In the genomic region with DNA sequence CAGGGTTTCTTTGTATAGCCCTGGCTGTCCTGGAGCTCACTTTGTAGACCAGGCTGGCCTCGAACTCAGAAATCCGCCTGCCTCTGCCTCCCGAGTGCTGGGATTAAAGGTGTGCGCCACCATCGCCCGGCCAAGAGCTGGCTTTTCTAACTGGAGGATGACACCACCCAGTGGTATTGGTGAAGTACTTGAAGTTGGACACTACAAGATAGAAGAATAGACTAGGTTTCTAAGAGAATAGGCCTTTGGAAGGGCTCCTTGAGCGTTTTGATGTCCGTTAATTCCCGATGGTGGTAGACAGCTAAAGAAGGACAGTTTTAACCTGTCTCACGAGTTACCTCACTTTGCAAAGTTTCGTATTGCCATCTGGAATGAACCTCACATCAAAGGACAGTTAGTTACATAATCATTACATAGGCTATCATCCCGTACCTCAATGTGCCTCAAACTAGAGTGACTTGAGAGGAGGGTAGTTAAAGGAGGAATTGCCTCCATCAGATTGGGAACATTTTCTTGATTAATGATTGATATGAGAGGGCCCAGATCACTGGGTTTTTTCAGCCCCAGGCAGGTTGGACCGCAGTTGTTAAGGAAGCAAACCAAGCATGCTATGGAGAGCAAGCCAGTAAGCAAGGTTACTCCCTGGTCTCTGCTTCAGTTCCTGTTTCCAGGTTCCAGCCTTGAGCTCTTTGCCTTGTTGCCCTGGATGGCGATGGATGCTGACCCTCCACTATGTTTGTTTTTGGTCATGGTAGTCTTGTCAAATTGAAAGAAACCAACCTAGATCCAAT, we compare ENCODE assay signal across 8 mouse cellular contexts. TPM values are rescaled to one million over a fixed set of nuclear protein-coding genes. Genes with fewer than 3 reads are reported as not detected.
DNase-seq lines count a peak whose midpoint lies in the region; ATAC-seq and TF ChIP-seq lines count a peak whose summit lies in the region.

No protein-coding gene starts in this region.

- peak; percentile 45 for DNase-seq in 3134 (ENCODE audit: extremely low read depth, insufficient read length, low spot score)
- DNase-seq in ES-CJ7 (ENCODE audit: low read depth, low spot score) = peak; percentile 83
- peak; percentile 22 for DNase-seq in embryo, embryonic 10 days (ENCODE audit: low spot score)
- peak; percentile 14 for DNase-seq in heart, postnatal 4 days
- peak; percentile 44 for DNase-seq in stomach, postnatal 0 days (ENCODE audit: low spot score)
- DNase-seq in frontal cortex, postnatal 10 days (ENCODE audit: low spot score in 2 of 2) = no peak

- no peaks in the 10 kb centered on the region for H3K9me3 ChIP-seq in limb, embryonic 12.5 days
- no peaks in the 10 kb centered on the region for H3K9me3 ChIP-seq in midbrain, embryonic 12.5 days
- H3K9me3 ChIP-seq in stomach, postnatal 0 days (ENCODE audit: control insufficient read depth, low read length) = no peaks in the 10 kb centered on the region

- peak overlapping the region; percentile 79 for H3K9ac ChIP-seq in limb, embryonic 12.5 days (replicated peaks)
- peak overlapping the region; percentile 82 for H3K9ac ChIP-seq in midbrain, embryonic 12.5 days (replicated peaks)
- peak overlapping the region; percentile 83; the same call in 1 of the 2 replicates for H3K9ac ChIP-seq in stomach, postnatal 0 days (ENCODE audit: low read length)

- H3K27ac ChIP-seq in limb, embryonic 12.5 days = 0 out of 2 replicates have a peak overlapping the region, but pooled peaks have one; percentile 95
- 0 out of 2 replicates have a peak overlapping the region, but pooled peaks have one; percentile 85 for H3K27ac ChIP-seq in midbrain, embryonic 12.5 days (replicated peaks)
- no peak overlapping the region for H3K27ac ChIP-seq in stomach, postnatal 0 days (replicated peaks)

- peak overlapping the region; percentile 73 for H3K4me3 ChIP-seq in limb, embryonic 12.5 days (replicated peaks)
- peak overlapping the region; percentile 78 for H3K4me3 ChIP-seq in midbrain, embryonic 12.5 days
- H3K4me3 ChIP-seq in stomach, postnatal 0 days (ENCODE audit: low read depth, low read length) = peak overlapping the region; percentile 71

- peak overlapping the region; percentile 57 for H3K4me2 ChIP-seq in limb, embryonic 12.5 days
- H3K4me2 ChIP-seq in midbrain, embryonic 12.5 days (replicated peaks) = peak overlapping the region; percentile 69
- peak overlapping the region; percentile 79 for H3K4me2 ChIP-seq in stomach, postnatal 0 days (replicated peaks; ENCODE audit: low read depth)

- no peaks in the 10 kb centered on the region for H3K27me3 ChIP-seq in limb, embryonic 12.5 days
- no peaks in the 10 kb centered on the region for H3K27me3 ChIP-seq in midbrain, embryonic 12.5 days
- no peaks in the 10 kb centered on the region for H3K27me3 ChIP-seq in stomach, postnatal 0 days (ENCODE audit: control insufficient read depth, insufficient read depth, low read length)

- peaks cover 7% of the 10 kb centered on the region; the same call in 1 of the 2 replicates for H3K4me1 ChIP-seq in limb, embryonic 12.5 days (replicated peaks)
- peaks cover 7% of the 10 kb centered on the region; the same call in 1 of the 2 replicates for H3K4me1 ChIP-seq in midbrain, embryonic 12.5 days
- H3K4me1 ChIP-seq in stomach, postnatal 0 days (replicated peaks; ENCODE audit: control insufficient read depth, insufficient read depth) = no peaks in the 10 kb centered on the region; the same call in 1 of the 2 replicates

- TF ChIP-seq EP300 in stomach, postnatal 0 days (optimal IDR thresholded peaks at IDR 0.05) = no peak

- WGBS in limb, embryonic 12.5 days = 77% methylated on average over 14 of the region's 14 CpGs
- WGBS in midbrain, embryonic 12.5 days = 73% methylated on average over 14 of the region's 14 CpGs
- WGBS in stomach, postnatal 0 days = 55% methylated on average over 14 of the region's 14 CpGs

- peak; percentile 55 for TF ChIP-seq CTCF in stomach, postnatal 0 days (IDR thresholded peaks at IDR 0.05; ENCODE audit: low read depth)

- H3K36me3 ChIP-seq in limb, embryonic 12.5 days = 0 out of 2 replicates have a peak, but pooled peaks cover 8% of the 10 kb centered on the region
- no peaks in the 10 kb centered on the region for H3K36me3 ChIP-seq in midbrain, embryonic 12.5 days
- no peaks in the 10 kb centered on the region for H3K36me3 ChIP-seq in stomach, postnatal 0 days (ENCODE audit: control insufficient read depth, insufficient read depth, low read length)

- ATAC-seq in limb, embryonic 12.5 days (ENCODE audit: insufficient number of reproducible peaks, insufficient read depth, low FRiP score, low TSS enrichment, low read depth) = no peak
- no peak for ATAC-seq in midbrain, embryonic 12.5 days (ENCODE audit: low FRiP score, low read depth)
- ATAC-seq in stomach, postnatal 0 days (ENCODE audit: low FRiP score, low TSS enrichment) = no peak

RNA-seq across cellular contexts. Expression of a gene that starts 1.1 kb away (rescaled TPM):
- total RNA-seq in heart, postnatal 4 days (2021) = 1 to 10 TPM; 8.5 TPM
- polyA plus RNA-seq in limb, embryonic 12.5 days (2016; fragmentation: Nextera tagmentation; extraction: Ambion mirVana) = 8.9 and 9.6 TPM in 2 replicates
- 7.6 and 7.9 TPM in 2 replicates for polyA plus RNA-seq in midbrain, embryonic 12.5 days (2016; fragmentation: Nextera tagmentation; extraction: Ambion mirVana)
- polyA plus RNA-seq in stomach, postnatal 0 days (2015; fragmentation: Nextera tagmentation; extraction: Ambion mirVana) = 5.9 and 6.3 TPM in 2 replicates

RNA-seq across cellular contexts. Expression of a gene that starts 1.1 kb away (rescaled TPM):
- total RNA-seq in heart, postnatal 4 days (2021) = 10 to 100 TPM; 20.6 to 22.4 TPM
- 77.3 and 78.1 TPM in 2 replicates for polyA plus RNA-seq in limb, embryonic 12.5 days (2016; fragmentation: Nextera tagmentation; extraction: Ambion mirVana)
- 58.0 and 58.2 TPM in 2 replicates for polyA plus RNA-seq in midbrain, embryonic 12.5 days (2016; fragmentation: Nextera tagmentation; extraction: Ambion mirVana)
- 24.0 TPM in 2 replicates for polyA plus RNA-seq in stomach, postnatal 0 days (2015; fragmentation: Nextera tagmentation; extraction: Ambion mirVana)

RNA-seq across cellular contexts. Expression of a gene that starts 34.0 kb away (rescaled TPM):
- total RNA-seq in heart, postnatal 4 days (2021) = under 1 TPM; 0.17 to 0.54 TPM
- 1.1 and 1.3 TPM in 2 replicates for polyA plus RNA-seq in limb, embryonic 12.5 days (2016; fragmentation: Nextera tagmentation; extraction: Ambion mirVana)
- polyA plus RNA-seq in midbrain, embryonic 12.5 days (2016; fragmentation: Nextera tagmentation; extraction: Ambion mirVana) = 0.59 and 0.92 TPM in 2 replicates
- 1.2 TPM in 2 replicates for polyA plus RNA-seq in stomach, postnatal 0 days (2015; fragmentation: Nextera tagmentation; extraction: Ambion mirVana)

Comparison
In these comparisons a context has a peak if more than half of its experiments do, and no peak if none do; other contexts are left out.
1. DNase-seq: peak in 3134 (single experiment), ES-CJ7 (single experiment), embryo, embryonic 10 days (single experiment), heart, postnatal 4 days (single experiment) and stomach, postnatal 0 days (single experiment); none in frontal cortex, postnatal 10 days (0 of 2).
2. Peak in every context shown above with its lines, with median percentiles within 50 percentile points of each other: H3K4me2 ChIP-seq, H3K4me3 ChIP-seq and H3K9ac ChIP-seq.